ENCODE assay signal across 23 mouse cellular contexts in genomic region chr9:85538557-85538956, GRCm38 (mm10).
A peak's percentile ranks its signal among the peaks of the same experiment; 100 is the strongest.
DNase-seq lines count a peak whose midpoint lies in the region; ATAC-seq and TF ChIP-seq lines count a peak whose summit lies in the region.
"Had no signal": no experiment of that assay in that cellular context is flagged by ENCODE, and none has a peak within 500 bp of the region (broad histone marks: within the 10 kb centered on the region; RNA-seq: fewer than 3 reads in every experiment).

No protein-coding gene starts in this region.

- 20% methylated on average over 3 of the region's 3 CpGs for WGBS in liver, embryonic 11.5 days
- WGBS in liver, postnatal 0 days (ENCODE audit: insufficient replicate concordance) = 23% methylated on average over 3 of the region's 3 CpGs
- 75% methylated on average over 3 of the region's 3 CpGs for WGBS in midbrain, postnatal 0 days

- TF ChIP-seq RAD21 in MEL (IDR thresholded peaks at IDR 0.05; ENCODE audit: low read depth, low read length) = no peak

- ATAC-seq in liver, embryonic 11.5 days (replicated peaks; ENCODE audit: low FRiP score) = peak; percentile 36; the same call in 1 of the 2 replicates
- no peak for ATAC-seq in liver, postnatal 0 days
- ATAC-seq in hematopoietic stem cell, adult 5-6 weeks (replicated peaks in 1 of 2; ENCODE audit: insufficient read depth in 1 of 2, low FRiP score in 2 of 2, low TSS enrichment in 1 of 2, low read depth in 1 of 2, poor library complexity in 2 of 2, severe bottlenecking in 2 of 2) = peak; percentile 68 to 80
- no peak for ATAC-seq in CD4-positive, CD25-positive, alpha-beta regulatory T cell, adult 4 months
- ATAC-seq in midbrain, postnatal 0 days (ENCODE audit: low FRiP score) = no peak
- ATAC-seq: forebrain, embryonic 13.5 days; forebrain, embryonic 16.5 days had no signal

- TF ChIP-seq EP300 in liver, postnatal 0 days (IDR thresholded peaks at IDR 0.05; ENCODE audit: low read depth) = no peak
- peak; percentile 65 to 68 for TF ChIP-seq EP300 in MEL (IDR thresholded peaks at IDR 0.05; ENCODE audit: low read depth in 1 of 2, low read length in 2 of 2)

- no peaks in the 10 kb centered on the region for H3K36me3 ChIP-seq in liver, embryonic 11.5 days (ENCODE audit: control insufficient read depth, insufficient read depth, low read length)
- no peaks in the 10 kb centered on the region for H3K36me3 ChIP-seq in liver, postnatal 0 days (replicated peaks; ENCODE audit: insufficient read depth, low read length)
- H3K36me3 ChIP-seq in MEL (ENCODE audit: control insufficient read depth in 1 of 2, insufficient read depth in 2 of 2, low read length in 2 of 2) = no peaks in the 10 kb centered on the region
- H3K36me3 ChIP-seq in midbrain, postnatal 0 days (ENCODE audit: insufficient read depth, low read length) = no peaks in the 10 kb centered on the region
- H3K36me3 ChIP-seq: forebrain, embryonic 10.5 days; heart, embryonic 10.5 days; heart, embryonic 13.5 days; hindbrain, embryonic 12.5 days; hindbrain, embryonic 15.5 days had no signal

- no peak for TF ChIP-seq CTCF in liver, postnatal 0 days (IDR thresholded peaks at IDR 0.05; ENCODE audit: low read depth)
- TF ChIP-seq CTCF in MEL (IDR thresholded peaks at IDR 0.05 in 2 of 3, conservative IDR thresholded peaks at IDR 0.05 in 1 of 3; ENCODE audit: control insufficient read depth in 1 of 3, insufficient read depth in 1 of 3, low read depth in 2 of 3, low read length in 3 of 3, poor library complexity in 1 of 3, severe bottlenecking in 1 of 3) = no peak
- TF ChIP-seq CTCF in midbrain, postnatal 0 days (IDR thresholded peaks at IDR 0.05) = no peak

- no peak overlapping the region for H3K27ac ChIP-seq in liver, embryonic 11.5 days (ENCODE audit: low read depth, low read length)
- no peak overlapping the region for H3K27ac ChIP-seq in liver, postnatal 0 days (ENCODE audit: low read depth)
- no peak overlapping the region for H3K27ac ChIP-seq in MEL (ENCODE audit: control insufficient read depth, low read depth, low read length)
- no peak overlapping the region for H3K27ac ChIP-seq in midbrain, postnatal 0 days (ENCODE audit: low read depth, low read length)
- H3K27ac ChIP-seq: forebrain, embryonic 10.5 days; forebrain, embryonic 13.5 days; heart, embryonic 10.5 days; heart, embryonic 13.5 days; hindbrain, embryonic 12.5 days; hindbrain, embryonic 15.5 days had no signal

- H3K4me2 ChIP-seq in liver, embryonic 11.5 days = no peak overlapping the region
- H3K4me2 ChIP-seq in liver, postnatal 0 days (ENCODE audit: low read depth, low read length) = no peak overlapping the region
- H3K4me2 ChIP-seq in midbrain, postnatal 0 days (ENCODE audit: low read depth, low read length, poor library complexity, severe bottlenecking) = no peak overlapping the region
- H3K4me2 ChIP-seq: forebrain, embryonic 13.5 days; heart, embryonic 13.5 days; hindbrain, embryonic 12.5 days; hindbrain, embryonic 15.5 days had no signal

- no peak overlapping the region for H3K9ac ChIP-seq in liver, embryonic 11.5 days (ENCODE audit: low read depth, low read length)
- no peak overlapping the region for H3K9ac ChIP-seq in liver, postnatal 0 days (replicated peaks)
- no peak overlapping the region for H3K9ac ChIP-seq in MEL (ENCODE audit: control insufficient read depth, low read depth, low read length, poor library complexity, severe bottlenecking)
- no peak overlapping the region for H3K9ac ChIP-seq in midbrain, postnatal 0 days (replicated peaks; ENCODE audit: low read length, poor library complexity, severe bottlenecking)
- H3K9ac ChIP-seq: forebrain, embryonic 13.5 days; heart, embryonic 13.5 days; hindbrain, embryonic 12.5 days; hindbrain, embryonic 15.5 days had no signal

- DNase-seq in liver, embryonic 11.5 days (ENCODE audit: low spot score) = no peak
- no peak for DNase-seq in liver, postnatal 0 days
- DNase-seq in MEL (ENCODE audit: low read depth, low spot score) = peak; percentile 25
- DNase-seq in ovary, adult 18-20 months (ENCODE audit: low spot score) = no peak
- no peak for DNase-seq in midbrain, postnatal 0 days (ENCODE audit: low spot score)
- DNase-seq: adrenal gland, adult 8-10 months; adrenal gland, postnatal 25 days; cerebellum, adult 11-12 months; cerebellum, adult 8-10 months; cerebellum, postnatal 10 days; cerebellum, postnatal 36 days; gastrocnemius, postnatal 10 days; heart, postnatal 14 days; heart, postnatal 4 days had no signal

- H3K4me1 ChIP-seq in liver, embryonic 11.5 days (replicated peaks; ENCODE audit: control insufficient read depth, insufficient read depth, low read length) = no peaks in the 10 kb centered on the region
- H3K4me1 ChIP-seq in liver, postnatal 0 days (ENCODE audit: insufficient read depth) = no peaks in the 10 kb centered on the region
- peaks cover 0 to 2% of the 10 kb centered on the region in 2 experiments; a peak in 2 of 4 replicates for H3K4me1 ChIP-seq in MEL (ENCODE audit: control insufficient read depth in 1 of 2, insufficient read depth in 2 of 2, low read length in 2 of 2)
- no peaks in the 10 kb centered on the region for H3K4me1 ChIP-seq in midbrain, postnatal 0 days (ENCODE audit: insufficient read depth, low read length)
- H3K4me1 ChIP-seq: forebrain, embryonic 10.5 days; forebrain, embryonic 13.5 days; heart, embryonic 10.5 days; heart, embryonic 13.5 days; hindbrain, embryonic 12.5 days; hindbrain, embryonic 15.5 days had no signal

- no peaks in the 10 kb centered on the region for H3K9me3 ChIP-seq in liver, embryonic 11.5 days (ENCODE audit: control insufficient read depth, low read length)
- no peaks in the 10 kb centered on the region for H3K9me3 ChIP-seq in liver, postnatal 0 days (ENCODE audit: low read length)
- H3K9me3 ChIP-seq in MEL (replicated peaks; ENCODE audit: insufficient read depth, low read length) = no peaks in the 10 kb centered on the region
- H3K9me3 ChIP-seq in midbrain, postnatal 0 days (ENCODE audit: low read length) = no peaks in the 10 kb centered on the region
- H3K9me3 ChIP-seq: forebrain, embryonic 10.5 days; forebrain, embryonic 13.5 days; heart, embryonic 10.5 days; heart, embryonic 13.5 days; hindbrain, embryonic 12.5 days; hindbrain, embryonic 15.5 days had no signal

- H3K79me2 ChIP-seq in MEL (ENCODE audit: control insufficient read depth, insufficient read depth, low read length, poor library complexity) = no peaks in the 10 kb centered on the region

- no peaks in the 10 kb centered on the region for H3K27me3 ChIP-seq in liver, embryonic 11.5 days (replicated peaks; ENCODE audit: control insufficient read depth, insufficient read depth, low read length)
- no peaks in the 10 kb centered on the region for H3K27me3 ChIP-seq in liver, postnatal 0 days (ENCODE audit: insufficient read depth, low read length)
- no peaks in the 10 kb centered on the region for H3K27me3 ChIP-seq in MEL (ENCODE audit: control insufficient read depth in 1 of 2, insufficient read depth in 2 of 2, low read length in 2 of 2)
- no peaks in the 10 kb centered on the region for H3K27me3 ChIP-seq in midbrain, postnatal 0 days (ENCODE audit: insufficient read depth, low read length)
- H3K27me3 ChIP-seq: forebrain, embryonic 13.5 days; heart, embryonic 13.5 days; hindbrain, embryonic 12.5 days; hindbrain, embryonic 15.5 days had no signal

- H3K4me3 ChIP-seq in liver, embryonic 11.5 days (ENCODE audit: low read depth, low read length) = no peak overlapping the region
- H3K4me3 ChIP-seq in liver, postnatal 0 days (ENCODE audit: low read depth, low read length) = no peak overlapping the region
- H3K4me3 ChIP-seq in MEL (ENCODE audit: control insufficient read depth in 1 of 2, insufficient read depth in 1 of 2, low read depth in 2 of 2, low read length in 2 of 2) = no peak overlapping the region
- H3K4me3 ChIP-seq in midbrain, postnatal 0 days (ENCODE audit: low read depth, low read length) = no peak overlapping the region
- H3K4me3 ChIP-seq: forebrain, embryonic 10.5 days; forebrain, embryonic 13.5 days; heart, embryonic 10.5 days; heart, embryonic 13.5 days; hindbrain, embryonic 12.5 days; hindbrain, embryonic 15.5 days had no signal

- no peak for TF ChIP-seq POLR2A in MEL (IDR thresholded peaks at IDR 0.05; ENCODE audit: control insufficient read depth in 1 of 2, insufficient read depth in 1 of 2, low read depth in 1 of 2, low read length in 2 of 2, poor library complexity in 1 of 2)

TF ChIP-seq in MEL, 35 proteins besides CTCF, POLR2A, EP300 and RAD21:
- no peak for TF ChIP-seq ZC3H11A (IDR thresholded peaks at IDR 0.05; ENCODE audit: low read depth, low read length)
- no peak for TF ChIP-seq POLR2AphosphoS5 (IDR thresholded peaks at IDR 0.05; ENCODE audit: borderline replicate concordance, low read depth, low read length)
- TF ChIP-seq KAT2A (conservative IDR thresholded peaks at IDR 0.05; ENCODE audit: low read depth, low read length) = no peak
- TF ChIP-seq USF2 (IDR thresholded peaks at IDR 0.05; ENCODE audit: borderline replicate concordance in 1 of 2, insufficient read depth in 1 of 2, low read depth in 1 of 2, low read length in 2 of 2) = no peak
- peak; percentile 83 for TF ChIP-seq TCF12 (IDR thresholded peaks at IDR 0.05; ENCODE audit: low read depth, low read length)
- TF ChIP-seq NELFE (IDR thresholded peaks at IDR 0.05; ENCODE audit: low read depth, low read length) = no peak
- TF ChIP-seq GATA1 (IDR thresholded peaks at IDR 0.05; ENCODE audit: low read depth, low read length) = 0 out of 2 replicates have a peak, but pooled peaks have one; percentile 26
- TF ChIP-seq MXI1 (IDR thresholded peaks at IDR 0.05; ENCODE audit: low read depth, low read length) = no peak; the same call in 1 of the 2 replicates
- TF ChIP-seq ETS1 (IDR thresholded peaks at IDR 0.05; ENCODE audit: low read depth, low read length) = peak; percentile 40; the same call in 1 of the 2 replicates
- no peak for TF ChIP-seq ZKSCAN1 (IDR thresholded peaks at IDR 0.05; ENCODE audit: low read depth, low read length)

Comparison
In these comparisons a context has a peak if more than half of its experiments do, and no peak if none do; other contexts are left out.
1. ATAC-seq: peak in liver, embryonic 11.5 days (single experiment) and hematopoietic stem cell, adult 5-6 weeks (2 of 2); none in liver, postnatal 0 days (single experiment), CD4-positive, CD25-positive, alpha-beta regulatory T cell, adult 4 months (single experiment) and midbrain, postnatal 0 days (single experiment).